In genomic region chr1:186538233-186538632, GRCm38 (mm10) we compare ENCODE assay signal across 9 mouse cellular contexts.
"Had no signal": no experiment of that assay in that cellular context is flagged by ENCODE, and none has a peak within 500 bp of the region (broad histone marks: within the 10 kb centered on the region; RNA-seq: fewer than 3 reads in every experiment).

No protein-coding gene starts in this region.

- DNase-seq: kidney, adult 2 months; kidney, postnatal 14 days; liver; liver, embryonic 13.5 days; liver, postnatal 0 days; lung, postnatal 14 days; thymus, postnatal 36 days had no signal

- ATAC-seq: intestine, embryonic 15.5 days; liver, postnatal 0 days; midbrain, embryonic 15.5 days had no signal
